Mouse (Mus musculus) testis, adult 2 months (tissue): ENCODE data around the gene Tfe3. TPM values are rescaled to one million over a fixed set of nuclear protein-coding genes. Genes with fewer than 3 reads are reported as not detected.

Experiments used
- H3K27ac ChIP-seq: fragments of 200-500 bp; 2 replicates; pipeline ENCODE4 v1.5.1; 2012; ENCODE audit warnings: low read depth, low read length; ENCODE audit not compliant: control insufficient read depth, insufficient read depth
- H3K27me3 ChIP-seq: fragments of 200-500 bp; 2 replicates; pipeline ENCODE4 v1.6.1; 2012; ENCODE audit warnings: mild to moderate bottlenecking, low read length, moderate library complexity; ENCODE audit not compliant: control insufficient read depth, insufficient read depth
- H3K36me3 ChIP-seq: fragments of 200-500 bp; 2 replicates; pipeline ENCODE4 v1.6.1; 2012; ENCODE audit warnings: mild to moderate bottlenecking, low read length; ENCODE audit not compliant: control insufficient read depth, insufficient read depth
- H3K4me1 ChIP-seq: fragments of 200-500 bp; 2 replicates; pipeline ENCODE4 v1.6.1; 2012; ENCODE audit warnings: low read length; ENCODE audit not compliant: control insufficient read depth, insufficient read depth
- H3K4me3 ChIP-seq: fragments of 200-500 bp; 2 replicates; pipeline ENCODE4 v1.5.1; 2012; ENCODE audit warnings: low read depth, mild to moderate bottlenecking, low read length, moderate library complexity, mixed read lengths; ENCODE audit not compliant: control insufficient read depth
- CTCF ChIP-seq: fragments of 200-500 bp; IDR thresholded peaks from 2 replicates; pipeline ENCODE4 v1.5.1; 2012; ENCODE audit warnings: low read depth, mild to moderate bottlenecking, inconsistent platforms, low read length, moderate library complexity; ENCODE audit not compliant: control insufficient read depth, insufficient read depth, insufficient replicate concordance
- POLR2A ChIP-seq: fragments of 200-500 bp; IDR thresholded peaks from 2 replicates; pipeline ENCODE4 v1.6.1; 2012; ENCODE audit warnings: low read depth, mild to moderate bottlenecking, inconsistent platforms, low read length, moderate library complexity; ENCODE audit not compliant: control insufficient read depth
- polyA plus RNA-seq: library from polyadenylated mRNA; depleted of rRNA; stranded (reverse); fragments of >200 nt; gene quantifications from 2 replicates; pipeline ENCODE4 v1.2.3, GENCODE M21; 2012

Gene Tfe3
- polyA plus RNA-seq, 1 experiment = 14.2 TPM

DNA sequence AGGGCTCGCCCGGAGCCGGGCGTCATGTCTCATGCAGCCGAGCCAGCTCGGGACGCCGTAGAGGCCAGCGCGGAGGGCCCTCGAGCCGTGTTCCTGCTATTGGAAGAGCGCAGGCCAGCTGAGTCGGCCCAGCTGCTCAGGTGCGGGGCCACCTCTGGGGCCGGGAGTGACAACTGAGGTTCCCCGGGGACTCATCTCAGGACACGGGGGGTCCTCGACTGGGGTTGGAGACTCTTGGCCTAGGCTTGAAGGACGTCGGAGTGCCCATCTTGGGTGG lies 499 bp downstream of the Tfe3 start:
- H3K4me1 ChIP-seq = peaks cover 7% of the 10 kb centered on the region
- no peaks in the 10 kb centered on the region for H3K27me3 ChIP-seq
- no peaks in the 10 kb centered on the region for H3K36me3 ChIP-seq
- H3K27ac ChIP-seq = peak overlapping the region; percentile 51
- TF ChIP-seq CTCF = no peak
- TF ChIP-seq POLR2A = no peak
- peak overlapping the region; percentile 88 for H3K4me3 ChIP-seq

DNA sequence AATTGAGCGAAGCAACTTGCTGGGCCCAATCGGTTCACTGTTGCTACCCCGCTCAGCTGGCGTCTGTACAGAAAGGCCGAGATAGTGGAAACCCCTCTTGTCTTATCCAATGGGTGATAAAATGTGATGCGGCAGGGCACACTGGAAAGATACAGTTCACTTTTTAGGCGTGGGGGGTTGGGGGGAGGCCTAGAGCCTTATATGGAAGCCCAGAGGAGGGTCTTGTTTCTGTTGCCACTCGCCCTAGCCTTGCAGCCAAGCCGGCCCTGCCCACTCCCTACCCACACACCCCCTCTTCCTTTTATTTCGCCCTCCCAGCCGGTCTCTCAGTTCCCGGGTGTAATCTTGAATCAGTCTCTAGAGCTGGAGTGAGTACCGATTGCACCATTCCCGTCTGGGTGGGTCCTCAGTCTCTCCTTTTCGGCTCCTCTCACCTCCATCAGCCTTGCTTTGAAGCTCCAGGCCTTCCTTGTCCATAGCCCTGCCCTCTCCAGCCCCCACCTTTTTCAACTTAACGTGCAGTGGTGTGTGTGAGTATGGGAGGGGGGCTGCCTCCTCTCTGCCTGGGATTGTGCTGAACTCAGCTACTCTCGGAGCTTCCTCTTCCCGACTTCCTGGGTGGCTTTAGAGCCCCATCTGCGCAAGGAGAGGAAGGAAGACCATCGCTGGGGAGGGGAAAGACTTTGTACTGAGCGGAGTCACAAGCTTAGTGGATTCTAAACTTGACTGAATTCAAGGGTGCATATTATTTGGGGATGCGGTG lies 1.5 kb downstream of the Tfe3 start:
- Histone ChIP-seq H3K27ac (no peak overlapping the region), H3K27me3 (no peaks in the 10 kb centered on the region)
- TF ChIP-seq POLR2A = no peak
- no peak for TF ChIP-seq CTCF

DNA sequence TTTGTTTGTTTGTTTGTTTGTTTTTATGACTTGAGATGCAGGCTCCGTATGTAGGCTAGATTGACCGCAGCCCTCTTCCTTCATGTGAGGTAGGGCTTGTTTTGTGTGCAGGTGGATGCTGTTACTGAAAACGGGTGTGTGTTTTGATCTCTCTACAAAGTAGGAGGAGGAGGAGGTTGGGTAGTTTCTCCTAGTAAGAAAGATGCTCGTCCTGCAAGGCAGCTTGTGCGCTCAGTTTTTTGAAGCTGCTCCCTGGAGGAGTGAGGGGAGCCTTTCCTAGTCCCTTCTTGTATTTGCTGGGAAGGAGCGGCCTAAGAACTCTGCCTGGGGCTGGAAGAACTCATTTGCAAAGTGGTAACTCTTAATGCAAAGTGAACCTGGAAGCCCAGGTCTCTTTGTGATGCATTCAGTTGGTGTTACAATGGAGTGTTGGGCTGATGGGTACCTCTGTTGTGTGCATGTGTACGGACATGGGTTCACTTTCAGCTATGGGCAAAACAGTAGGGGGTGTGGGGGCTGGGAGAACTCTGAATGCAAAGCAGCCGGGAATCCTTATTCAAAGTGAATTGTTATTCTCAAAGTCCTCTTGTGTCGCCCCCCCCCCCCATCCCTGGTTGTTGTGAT lies 2.4 kb downstream of the Tfe3 start:
- Histone ChIP-seq H3K27ac (no peak overlapping the region; the same call in 1 of the 2 replicates), H3K4me1 (peaks cover 7% of the 10 kb centered on the region)
- TF ChIP-seq CTCF (no peak), POLR2A (no peak)

More for the DNA sequence above, 1.5 kb downstream of the Tfe3 start:
- peak overlapping the region; percentile 88 for H3K4me3 ChIP-seq
- H3K36me3 ChIP-seq = no peaks in the 10 kb centered on the region
- H3K4me1 ChIP-seq = peaks cover 7% of the 10 kb centered on the region

DNA sequence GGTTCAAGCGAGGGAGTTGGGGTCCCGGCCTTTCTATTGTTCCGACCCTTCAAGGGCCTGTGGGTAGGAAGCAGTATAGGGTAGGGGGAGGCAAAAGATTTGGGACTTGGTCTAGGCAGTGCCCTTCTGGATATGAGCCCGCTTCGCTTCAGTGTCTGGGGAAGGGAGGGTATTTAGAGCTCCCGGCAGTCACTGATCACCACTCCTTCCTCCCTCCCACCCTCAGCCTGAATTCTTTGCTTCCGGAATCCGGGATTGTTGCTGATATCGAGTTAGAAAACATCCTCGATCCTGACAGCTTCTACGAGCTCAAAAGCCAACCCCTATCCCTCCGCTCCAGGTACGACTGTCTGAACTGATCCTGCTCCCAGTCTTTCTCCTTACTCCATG lies 2.9 kb downstream of the Tfe3 start:
- Histone ChIP-seq H3K4me1 (peaks cover 7% of the 10 kb centered on the region), H3K27me3 (no peaks in the 10 kb centered on the region), H3K27ac (no peak overlapping the region), H3K4me3 (peak overlapping the region; percentile 1; the same call in 1 of the 2 replicates), H3K36me3 (no peaks in the 10 kb centered on the region)
- TF ChIP-seq POLR2A (no peak), CTCF (no peak)

More for the DNA sequence above, 2.4 kb downstream of the Tfe3 start:
- H3K36me3 ChIP-seq = no peaks in the 10 kb centered on the region
- no peaks in the 10 kb centered on the region for H3K27me3 ChIP-seq
- peak overlapping the region; percentile 7 for H3K4me3 ChIP-seq

DNA sequence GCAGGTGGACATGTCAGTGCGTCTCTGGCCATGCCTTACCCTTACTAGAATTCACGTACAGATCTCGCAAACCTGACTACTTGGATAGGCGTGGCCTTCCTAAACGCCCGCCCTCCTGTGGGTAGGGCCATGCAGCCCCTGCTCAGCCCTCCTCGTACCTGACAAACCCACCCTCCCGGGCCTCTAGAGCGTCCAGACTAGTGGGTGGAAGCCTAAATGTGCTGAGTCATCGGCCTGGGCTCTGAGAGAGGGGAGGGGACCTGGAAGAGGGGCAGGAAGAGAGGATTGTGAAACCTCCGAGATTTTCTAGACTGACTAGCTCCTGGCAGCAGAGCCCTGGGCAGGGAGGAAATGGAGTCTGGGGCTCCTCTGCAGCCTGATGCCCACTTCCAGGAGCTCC lies 3.4 kb downstream of the Tfe3 start:
- H3K27me3 ChIP-seq = no peaks in the 10 kb centered on the region
- no peaks in the 10 kb centered on the region for H3K36me3 ChIP-seq
- peaks cover 7% of the 10 kb centered on the region for H3K4me1 ChIP-seq
- TF ChIP-seq CTCF (no peak), POLR2A (no peak)
- H3K27ac ChIP-seq = no peak overlapping the region
- 0 out of 2 replicates have a peak overlapping the region, but pooled peaks have one; percentile 1 for H3K4me3 ChIP-seq

DNA sequence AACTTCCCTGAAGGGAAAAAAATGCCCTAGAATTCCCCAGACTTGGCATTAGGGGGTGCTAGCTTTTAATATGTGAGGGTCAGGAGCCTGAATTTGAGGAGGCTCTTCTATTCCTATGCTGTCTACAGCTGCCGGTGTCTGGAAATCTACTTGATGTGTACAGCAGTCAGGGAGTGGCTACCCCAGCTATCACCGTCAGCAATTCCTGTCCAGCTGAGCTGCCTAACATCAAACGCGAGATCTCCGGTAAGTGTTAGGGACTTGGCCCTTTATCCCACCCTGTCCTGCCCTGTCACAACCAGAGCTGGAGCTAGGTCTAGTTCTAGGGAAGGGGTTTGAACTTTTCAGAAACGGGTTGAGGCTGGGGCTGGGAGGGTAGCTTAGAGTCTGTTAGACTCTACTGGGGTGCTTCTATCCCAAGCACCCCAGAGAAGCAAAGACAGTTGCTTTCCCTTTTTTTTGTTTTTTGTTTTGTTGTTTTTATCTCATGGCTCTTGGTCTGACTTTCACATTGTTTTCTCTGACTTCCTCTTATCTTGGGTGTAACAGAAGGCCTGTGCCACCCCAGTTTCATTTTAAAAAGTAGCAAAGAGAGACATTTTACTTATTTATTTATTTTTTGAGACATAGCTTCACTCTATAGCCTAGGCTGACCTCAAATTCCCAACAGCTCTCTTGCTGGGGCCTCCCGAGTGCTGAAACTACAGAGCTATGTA lies 7.1 kb downstream of the Tfe3 start:
- H3K36me3 ChIP-seq = no peaks in the 10 kb centered on the region
- no peak overlapping the region for H3K4me3 ChIP-seq
- H3K4me1 ChIP-seq = peaks cover 7% of the 10 kb centered on the region
- no peak for TF ChIP-seq CTCF
- no peak for TF ChIP-seq POLR2A
- no peaks in the 10 kb centered on the region for H3K27me3 ChIP-seq
- H3K27ac ChIP-seq = no peak overlapping the region

DNA sequence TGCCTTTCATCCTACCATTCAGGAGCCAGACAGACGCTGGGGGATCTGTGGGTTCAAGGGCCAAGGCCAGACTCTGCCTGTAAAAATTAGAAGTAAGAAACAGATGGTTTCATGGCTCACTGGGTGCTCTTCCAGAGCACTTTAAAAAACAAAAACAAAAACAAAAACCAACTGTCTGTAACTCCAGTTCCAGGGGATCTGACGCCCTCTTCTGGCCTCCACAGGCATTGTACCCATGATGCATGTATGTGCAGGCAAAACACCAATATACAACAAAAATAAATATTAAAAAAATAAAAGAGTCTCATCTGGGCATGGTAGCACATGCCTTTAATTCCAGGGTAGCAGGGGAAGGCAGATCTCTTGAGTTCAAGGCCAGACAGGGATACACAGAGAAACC lies 10.4 kb downstream of the Tfe3 start:
- no peaks in the 10 kb centered on the region for H3K36me3 ChIP-seq

More for the DNA sequence above, 10.4 kb downstream of the Tfe3 start:
- TF ChIP-seq POLR2A (no peak), CTCF (no peak)
- Histone ChIP-seq H3K4me1 (no peaks in the 10 kb centered on the region), H3K27ac (no peak overlapping the region), H3K27me3 (no peaks in the 10 kb centered on the region), H3K4me3 (no peak overlapping the region)
